8 mouse cellular contexts compared by ENCODE assay signal in genomic region chr1:54832765-54833164, GRCm38 (mm10).
DNase-seq lines count a peak whose midpoint lies in the region; TF ChIP-seq lines count a peak whose summit lies in the region.

No protein-coding gene starts in this region.

- DNase-seq in gastrocnemius, adult 2 months = no peak
- no peak for DNase-seq in gastrocnemius, postnatal 10 days
- DNase-seq in ovary, postnatal 14 days (ENCODE audit: low spot score) = peak; percentile 39
- no peak for DNase-seq in ovary, adult 18-20 months (ENCODE audit: low spot score)
- DNase-seq in cerebellum, postnatal 14 days = peak; percentile 71 to 79
- DNase-seq in large intestine, adult 2 months (ENCODE audit: low read depth, low spot score) = peak; percentile 33
- peak; percentile 85 for DNase-seq in splenic B cell, adult 2 months (ENCODE audit: low read depth, low spot score)
- no peak for DNase-seq in gastrocnemius, postnatal 36 days

- no peaks in the 10 kb centered on the region; the same call in 1 of the 2 replicates for H3K36me3 ChIP-seq in splenic B cell, adult 2 months (ENCODE audit: control insufficient read depth, insufficient read depth, low read length, poor library complexity, severe bottlenecking)

- peak; percentile 65 for TF ChIP-seq CTCF in gastrocnemius, adult 2 months (IDR thresholded peaks at IDR 0.05)

- intact Hi-C loops in gastrocnemius, adult 2 months (cut with DNase I) = loop anchor here (5.0 kb wide), 2 partner anchors 150 to 165 kb away; no protein-coding TSS in a partner anchor
- intact Hi-C loops in gastrocnemius, postnatal 36 days (cut with DNase I) = loop anchor here (5.0 kb wide), 2 partner anchors 75 to 165 kb away; no protein-coding TSS in a partner anchor

- no peaks in the 10 kb centered on the region for H3K27me3 ChIP-seq in splenic B cell, adult 2 months (ENCODE audit: control insufficient read depth, insufficient read depth, low read length, poor library complexity, severe bottlenecking)

- H3K4me3 ChIP-seq in gastrocnemius, adult 2 months = no peak overlapping the region

- 4% methylated on average over 1 of the region's 1 CpGs for WGBS in large intestine, adult 2 months

- H3K27ac ChIP-seq in gastrocnemius, adult 2 months = no peak overlapping the region

Comparison
In these comparisons a context has a peak if more than half of its experiments do, and no peak if none do; other contexts are left out.
1. DNase-seq: peak in ovary, postnatal 14 days (single experiment), cerebellum, postnatal 14 days (2 of 2), large intestine, adult 2 months (single experiment) and splenic B cell, adult 2 months (single experiment); none in gastrocnemius, adult 2 months (single experiment), gastrocnemius, postnatal 10 days (single experiment), ovary, adult 18-20 months (single experiment) and gastrocnemius, postnatal 36 days (0 of 2).